Mouse (Mus musculus): ENCODE measurements around the gene Frmpd2. TPM values are rescaled to one million over a fixed set of nuclear protein-coding genes. Genes with fewer than 3 reads are reported as not detected.

Frmpd2 gene
- polyA plus RNA-seq, 1 experiment from 2014 or later: 0.04 TPM

DNA sequence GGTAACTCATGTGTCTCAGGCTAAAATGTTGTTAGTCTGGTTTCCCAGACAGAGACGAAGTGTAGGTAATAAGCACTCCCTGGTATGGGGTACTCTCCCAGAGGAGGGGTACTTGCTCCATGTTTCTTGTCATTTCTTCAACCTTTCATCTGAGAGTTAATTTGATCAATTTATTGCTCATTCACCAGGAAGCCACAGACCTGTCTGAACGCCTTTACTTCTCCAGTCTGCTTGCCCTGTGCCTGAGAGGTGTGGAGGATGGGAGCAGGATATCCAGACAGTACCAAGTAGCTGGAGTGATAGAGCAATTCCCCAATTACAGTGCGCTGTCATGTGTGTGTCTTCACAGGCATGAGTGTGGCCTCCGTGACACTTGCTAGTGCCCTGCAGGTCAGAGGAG, 23.7 kb downstream of the Frmpd2 start:
- DNase-seq (ENCODE audit: low spot score): no peak
- Histone ChIP-seq H3K27me3 (ENCODE audit: control insufficient read depth, insufficient read depth, low read length) (no peaks in the 10 kb centered on the region), H3K4me1 (ENCODE audit: control insufficient read depth, insufficient read depth, low read length) (no peaks in the 10 kb centered on the region), H3K4me3 (ENCODE audit: low read depth, low read length) (no peak overlapping the region), H3K9me3 (ENCODE audit: control insufficient read depth, low read length) (no peaks in the 10 kb centered on the region), H3K9ac (ENCODE audit: low read length) (no peak overlapping the region), H3K27ac (replicated peaks; ENCODE audit: low read depth, low read length) (no peak overlapping the region), H3K36me3 (ENCODE audit: control insufficient read depth, insufficient read depth, low read length) (no peaks in the 10 kb centered on the region), H3K4me2 (ENCODE audit: low read depth, severe bottlenecking) (no peak overlapping the region)
- 59% methylated on average over 4 of the region's 4 CpGs for WGBS
- ATAC-seq (ENCODE audit: insufficient number of reproducible peaks, low FRiP score, low TSS enrichment, low read depth): no peak

DNA sequence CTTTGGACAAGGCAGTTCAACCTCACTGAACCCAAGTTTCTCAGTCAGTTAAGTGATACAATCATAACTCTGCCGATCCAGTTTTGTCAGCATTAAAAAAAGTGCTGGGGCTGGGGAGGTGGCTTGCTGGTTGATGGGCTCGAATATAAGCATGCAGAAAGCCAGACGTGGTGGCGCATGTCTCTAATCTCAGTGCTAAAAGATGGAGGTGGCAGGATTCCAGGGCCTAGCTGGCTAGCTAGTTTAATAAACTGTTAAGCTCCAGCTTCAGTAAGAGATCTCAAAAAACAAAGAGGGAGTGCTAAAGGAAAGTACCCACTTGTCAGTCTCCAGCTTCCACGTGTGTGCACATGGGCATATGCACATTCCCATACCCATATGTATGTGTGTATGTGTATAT, 25.9 kb downstream of the Frmpd2 start:
- ATAC-seq (ENCODE audit: insufficient number of reproducible peaks, low FRiP score, low TSS enrichment, low read depth) (no peak), DNase-seq (ENCODE audit: low spot score) (no peak)
- H3K4me1 ChIP-seq (ENCODE audit: control insufficient read depth, insufficient read depth, low read length): no peaks in the 10 kb centered on the region
- no peaks in the 10 kb centered on the region for H3K27me3 ChIP-seq (ENCODE audit: control insufficient read depth, insufficient read depth, low read length)
- 87% methylated on average over 5 of the region's 5 CpGs for WGBS
- H3K27ac ChIP-seq (replicated peaks; ENCODE audit: low read depth, low read length): no peak overlapping the region
- no peak overlapping the region for H3K4me2 ChIP-seq (ENCODE audit: low read depth, severe bottlenecking)
- no peaks in the 10 kb centered on the region for H3K36me3 ChIP-seq (ENCODE audit: control insufficient read depth, insufficient read depth, low read length)
- no peaks in the 10 kb centered on the region for H3K9me3 ChIP-seq (ENCODE audit: control insufficient read depth, low read length)
- no peak overlapping the region for H3K4me3 ChIP-seq (ENCODE audit: low read depth, low read length)
- H3K9ac ChIP-seq (ENCODE audit: low read length): no peak overlapping the region

DNA sequence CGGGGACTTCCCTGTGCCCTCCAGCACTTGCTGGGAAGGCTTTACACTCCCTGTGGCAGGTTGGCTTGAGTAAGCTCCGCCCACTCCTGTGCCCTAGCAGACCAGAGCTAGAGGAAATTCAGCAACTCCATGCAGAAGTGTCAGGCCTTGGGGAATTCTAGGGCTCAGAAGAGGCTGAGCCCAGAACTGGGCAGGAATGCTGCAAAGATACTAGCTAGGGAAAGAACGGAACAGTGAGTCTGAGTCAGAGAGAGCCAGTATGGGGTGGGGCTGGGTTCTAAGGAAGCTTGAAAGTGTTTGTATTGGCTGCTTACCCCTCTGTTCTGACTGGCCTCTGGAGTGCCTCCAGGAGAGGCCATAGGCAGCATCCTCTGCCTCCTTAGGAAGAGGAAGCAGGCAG, 27.4 kb downstream of the Frmpd2 start:
- Histone ChIP-seq H3K4me3 (ENCODE audit: low read depth, low read length) (no peak overlapping the region), H3K4me1 (ENCODE audit: control insufficient read depth, insufficient read depth, low read length) (no peaks in the 10 kb centered on the region), H3K27me3 (ENCODE audit: control insufficient read depth, insufficient read depth, low read length) (no peaks in the 10 kb centered on the region), H3K9ac (ENCODE audit: low read length) (no peak overlapping the region), H3K36me3 (ENCODE audit: control insufficient read depth, insufficient read depth, low read length) (no peaks in the 10 kb centered on the region), H3K4me2 (ENCODE audit: low read depth, severe bottlenecking) (no peak overlapping the region), H3K9me3 (ENCODE audit: control insufficient read depth, low read length) (no peaks in the 10 kb centered on the region), H3K27ac (replicated peaks; ENCODE audit: low read depth, low read length) (no peak overlapping the region)
- WGBS: 38% methylated on average over 3 of the region's 3 CpGs
- ATAC-seq (ENCODE audit: insufficient number of reproducible peaks, low FRiP score, low TSS enrichment, low read depth) (no peak), DNase-seq (ENCODE audit: low spot score) (no peak)

DNA sequence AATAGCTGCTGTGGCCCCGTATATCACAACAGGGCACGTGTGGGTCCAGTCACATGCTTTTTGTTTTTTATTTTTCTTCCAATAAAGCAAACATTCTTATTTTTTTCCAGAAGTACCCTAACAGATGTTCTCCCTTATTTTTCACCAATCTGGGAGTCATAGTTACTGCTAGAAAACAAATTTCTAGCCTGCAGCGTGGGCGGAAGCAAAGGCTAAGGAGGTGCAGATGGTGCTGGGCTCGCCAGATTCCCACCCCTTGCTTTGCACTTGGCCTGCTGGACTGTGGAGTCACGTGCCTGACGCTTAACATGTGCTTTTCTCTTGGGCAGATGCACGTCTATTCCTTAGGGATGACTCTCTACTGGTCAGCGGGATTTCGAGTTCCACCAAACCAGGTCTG, 29.1 kb downstream of the Frmpd2 start:
- Histone ChIP-seq H3K4me3 (ENCODE audit: low read depth, low read length) (no peak overlapping the region), H3K4me2 (ENCODE audit: low read depth, severe bottlenecking) (no peak overlapping the region), H3K4me1 (ENCODE audit: control insufficient read depth, insufficient read depth, low read length) (no peaks in the 10 kb centered on the region), H3K9me3 (ENCODE audit: control insufficient read depth, low read length) (no peaks in the 10 kb centered on the region), H3K36me3 (ENCODE audit: control insufficient read depth, insufficient read depth, low read length) (no peaks in the 10 kb centered on the region), H3K27ac (replicated peaks; ENCODE audit: low read depth, low read length) (no peak overlapping the region), H3K27me3 (ENCODE audit: control insufficient read depth, insufficient read depth, low read length) (no peaks in the 10 kb centered on the region), H3K9ac (ENCODE audit: low read length) (no peak overlapping the region)
- ATAC-seq (ENCODE audit: insufficient number of reproducible peaks, low FRiP score, low TSS enrichment, low read depth): no peak
- 67% methylated on average over 10 of the region's 10 CpGs for WGBS
- no peak for DNase-seq (ENCODE audit: low spot score)

DNA sequence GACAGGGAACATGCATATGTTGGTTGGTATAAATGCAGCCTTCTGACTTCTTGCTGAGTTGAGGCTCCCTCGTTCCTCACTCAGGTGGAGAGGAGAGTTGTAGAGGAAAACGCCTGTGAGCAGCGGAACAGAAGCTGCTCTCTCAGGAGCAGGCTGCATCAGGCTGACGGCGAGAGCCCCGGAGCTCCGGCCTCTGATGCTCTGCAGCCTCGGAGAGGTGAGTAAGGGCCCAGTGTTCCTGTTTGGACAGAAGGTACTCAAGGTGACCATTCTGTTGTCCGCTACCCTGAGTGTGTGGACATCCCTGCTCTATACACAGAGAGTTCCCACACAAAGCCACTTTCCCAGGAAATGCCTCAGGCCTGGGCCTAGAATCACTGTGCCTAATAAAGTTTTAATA, 31.8 kb downstream of the Frmpd2 start:
- no peaks in the 10 kb centered on the region for H3K4me1 ChIP-seq (ENCODE audit: control insufficient read depth, insufficient read depth, low read length)
- no peaks in the 10 kb centered on the region for H3K27me3 ChIP-seq (ENCODE audit: control insufficient read depth, insufficient read depth, low read length)
- H3K9me3 ChIP-seq (ENCODE audit: control insufficient read depth, low read length): no peaks in the 10 kb centered on the region
- 85% methylated on average over 9 of the region's 9 CpGs for WGBS
- ATAC-seq (ENCODE audit: insufficient number of reproducible peaks, low FRiP score, low TSS enrichment, low read depth) (no peak), DNase-seq (ENCODE audit: low spot score) (no peak)
- no peak overlapping the region for H3K4me2 ChIP-seq (ENCODE audit: low read depth, severe bottlenecking)
- H3K27ac ChIP-seq (replicated peaks; ENCODE audit: low read depth, low read length): no peak overlapping the region
- H3K9ac ChIP-seq (ENCODE audit: low read length): no peak overlapping the region
- H3K36me3 ChIP-seq (ENCODE audit: control insufficient read depth, insufficient read depth, low read length): no peaks in the 10 kb centered on the region
- no peak overlapping the region for H3K4me3 ChIP-seq (ENCODE audit: low read depth, low read length)

DNA sequence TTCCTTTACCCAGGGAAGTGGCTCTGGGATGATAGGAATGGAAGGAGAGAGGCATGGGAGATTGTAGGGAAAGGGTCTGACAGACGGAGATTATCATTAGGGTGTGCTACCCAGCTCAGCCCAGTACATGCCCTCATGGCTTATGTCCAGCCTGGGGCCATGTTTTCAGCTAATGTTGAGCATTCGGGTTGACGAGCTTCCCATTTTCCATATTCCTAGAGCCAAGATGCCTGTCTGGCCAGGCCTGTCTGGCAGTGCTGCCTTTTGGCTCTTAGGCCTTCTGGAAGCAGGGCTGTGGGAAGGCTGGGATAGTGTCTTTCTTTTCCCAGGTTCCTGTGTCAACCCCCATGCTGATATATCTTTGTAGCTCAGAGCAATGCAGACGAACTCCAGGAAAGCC, 35.2 kb downstream of the Frmpd2 start:
- no peak overlapping the region for H3K9ac ChIP-seq (ENCODE audit: low read length)
- 71% methylated on average over 4 of the region's 4 CpGs for WGBS
- no peak overlapping the region for H3K4me3 ChIP-seq (ENCODE audit: low read depth, low read length)
- no peak overlapping the region for H3K4me2 ChIP-seq (ENCODE audit: low read depth, severe bottlenecking)
- no peaks in the 10 kb centered on the region for H3K9me3 ChIP-seq (ENCODE audit: control insufficient read depth, low read length)
- ATAC-seq (ENCODE audit: insufficient number of reproducible peaks, low FRiP score, low TSS enrichment, low read depth): no peak
- no peak overlapping the region for H3K27ac ChIP-seq (replicated peaks; ENCODE audit: low read depth, low read length)
- no peaks in the 10 kb centered on the region for H3K27me3 ChIP-seq (ENCODE audit: control insufficient read depth, insufficient read depth, low read length)
- no peak for DNase-seq (ENCODE audit: low spot score)
- no peaks in the 10 kb centered on the region for H3K4me1 ChIP-seq (ENCODE audit: control insufficient read depth, insufficient read depth, low read length)
- no peaks in the 10 kb centered on the region for H3K36me3 ChIP-seq (ENCODE audit: control insufficient read depth, insufficient read depth, low read length)

DNA sequence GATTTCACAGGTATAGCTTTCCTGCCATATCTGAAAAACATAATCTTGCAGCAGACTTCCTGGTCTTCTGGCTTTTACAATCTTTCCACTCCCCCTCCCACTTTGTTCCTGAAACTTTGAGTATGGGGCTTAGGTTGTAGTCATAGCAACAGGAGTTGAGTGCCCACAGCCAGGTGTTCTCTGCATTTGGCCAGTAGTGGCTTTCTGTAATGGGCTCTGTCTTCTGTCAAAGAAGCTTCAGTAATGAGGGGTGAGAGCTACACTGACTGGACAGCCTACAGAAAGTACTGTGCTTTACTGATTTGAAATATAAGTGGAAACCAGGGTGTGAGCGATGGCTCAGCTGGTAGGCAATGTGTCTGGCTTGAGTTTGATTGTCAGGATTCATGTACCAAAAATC, 37.2 kb downstream of the Frmpd2 start:
- 92% methylated on average over 1 of the region's 1 CpGs for WGBS

DNA sequence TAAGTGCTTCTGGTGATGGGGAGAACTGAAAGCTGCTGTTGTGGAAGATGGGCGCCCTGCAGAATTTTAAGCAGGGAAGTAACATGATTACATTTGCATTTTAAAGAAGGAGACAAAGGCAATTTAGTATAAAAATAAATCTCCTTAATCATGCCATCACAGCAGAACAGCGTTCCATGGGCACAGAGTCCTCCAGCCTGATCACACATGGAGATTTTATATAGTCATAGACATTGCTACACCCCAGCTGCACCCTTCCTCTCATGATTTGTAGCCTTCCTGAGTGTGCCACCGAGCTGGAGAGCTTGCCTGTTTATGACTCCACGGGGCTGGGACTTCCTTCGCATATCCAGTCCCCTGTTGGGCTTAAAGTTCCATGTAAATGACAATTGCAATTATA, 42.4 kb downstream of the Frmpd2 start:
- Histone ChIP-seq H3K4me3 (ENCODE audit: low read depth, low read length) (no peak overlapping the region), H3K9ac (ENCODE audit: low read length) (no peak overlapping the region), H3K4me2 (ENCODE audit: low read depth, severe bottlenecking) (no peak overlapping the region), H3K27ac (replicated peaks; ENCODE audit: low read depth, low read length) (no peak overlapping the region), H3K36me3 (ENCODE audit: control insufficient read depth, insufficient read depth, low read length) (no peaks in the 10 kb centered on the region), H3K9me3 (ENCODE audit: control insufficient read depth, low read length) (no peaks in the 10 kb centered on the region), H3K27me3 (ENCODE audit: control insufficient read depth, insufficient read depth, low read length) (no peaks in the 10 kb centered on the region), H3K4me1 (ENCODE audit: control insufficient read depth, insufficient read depth, low read length) (no peaks in the 10 kb centered on the region)
- ATAC-seq (ENCODE audit: insufficient number of reproducible peaks, low FRiP score, low TSS enrichment, low read depth) (no peak), DNase-seq (ENCODE audit: low spot score) (no peak)
- 54% methylated on average over 5 of the region's 5 CpGs for WGBS

More for the DNA sequence above, 37.2 kb downstream of the Frmpd2 start:
- Histone ChIP-seq H3K4me2 (ENCODE audit: low read depth, severe bottlenecking) (no peak overlapping the region), H3K36me3 (ENCODE audit: control insufficient read depth, insufficient read depth, low read length) (no peaks in the 10 kb centered on the region), H3K27ac (replicated peaks; ENCODE audit: low read depth, low read length) (no peak overlapping the region), H3K4me3 (ENCODE audit: low read depth, low read length) (no peak overlapping the region), H3K27me3 (ENCODE audit: control insufficient read depth, insufficient read depth, low read length) (no peaks in the 10 kb centered on the region), H3K9ac (ENCODE audit: low read length) (no peak overlapping the region), H3K9me3 (ENCODE audit: control insufficient read depth, low read length) (no peaks in the 10 kb centered on the region), H3K4me1 (ENCODE audit: control insufficient read depth, insufficient read depth, low read length) (no peaks in the 10 kb centered on the region)
- ATAC-seq (ENCODE audit: insufficient number of reproducible peaks, low FRiP score, low TSS enrichment, low read depth): peak; percentile 65; the same call in 1 of the 2 replicates
- DNase-seq (ENCODE audit: low spot score): no peak

DNA sequence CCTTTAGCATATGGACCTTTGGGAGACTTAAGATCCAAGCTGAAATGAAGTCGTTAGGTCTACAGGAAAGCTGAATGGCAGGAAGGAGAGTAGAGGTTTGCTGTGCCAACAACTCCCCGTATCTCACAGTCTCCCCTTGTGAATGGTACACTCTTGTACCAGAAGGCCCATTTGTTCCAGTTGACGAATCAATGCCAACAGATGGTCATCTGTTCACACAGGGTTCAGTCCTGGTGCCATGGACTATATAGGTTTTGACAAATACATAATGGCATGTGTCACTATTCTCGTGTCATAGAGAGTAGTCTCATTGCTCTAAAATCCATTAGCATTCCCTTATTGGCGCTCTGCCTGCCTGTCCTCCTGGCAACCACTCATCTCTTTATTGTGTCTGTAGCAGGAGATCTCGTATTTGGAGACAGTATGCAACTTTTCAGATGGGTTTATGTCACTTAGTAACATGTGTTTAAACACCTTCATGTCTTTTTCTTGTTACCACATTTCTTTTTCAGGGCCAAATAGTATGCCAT, 43.3 kb downstream of the Frmpd2 start:
- H3K27me3 ChIP-seq (ENCODE audit: control insufficient read depth, insufficient read depth, low read length): no peaks in the 10 kb centered on the region
- H3K4me1 ChIP-seq (ENCODE audit: control insufficient read depth, insufficient read depth, low read length): no peaks in the 10 kb centered on the region
- H3K27ac ChIP-seq (replicated peaks; ENCODE audit: low read depth, low read length): no peak overlapping the region
- ATAC-seq (ENCODE audit: insufficient number of reproducible peaks, low FRiP score, low TSS enrichment, low read depth) (no peak), DNase-seq (ENCODE audit: low spot score) (no peak)
- H3K4me2 ChIP-seq (ENCODE audit: low read depth, severe bottlenecking): no peak overlapping the region
- H3K9me3 ChIP-seq (ENCODE audit: control insufficient read depth, low read length): no peaks in the 10 kb centered on the region
- H3K4me3 ChIP-seq (ENCODE audit: low read depth, low read length): no peak overlapping the region
- H3K9ac ChIP-seq (ENCODE audit: low read length): no peak overlapping the region
- 79% methylated on average over 6 of the region's 6 CpGs for WGBS
- no peaks in the 10 kb centered on the region for H3K36me3 ChIP-seq (ENCODE audit: control insufficient read depth, insufficient read depth, low read length)

Data from limb, embryonic 11.5 days (tissue).